Mouse (Mus musculus) bone marrow macrophage, adult 2 months (primary cell): ENCODE measurements around the gene Tdrd5.

Experiments
- CTCF ChIP-seq: IDR thresholded peaks from 2 replicates; pipeline ENCODE4 v1.5.1; 2012; ENCODE audit warnings: low read depth, mild to moderate bottlenecking, low read length, moderate library complexity
- POLR2A ChIP-seq: IDR thresholded peaks from 2 replicates; pipeline ENCODE4 v1.6.1; 2012; ENCODE audit warnings: mild to moderate bottlenecking, low read depth, low read length, borderline replicate concordance

GRCm38 (mm10) chr1:156310630-156311029 is 7.2 kb upstream of the Tdrd5 start, which contains the start of gene Nphs2:
- TF ChIP-seq POLR2A: no peak
- no peak for TF ChIP-seq CTCF
